Mouse (Mus musculus) limb, embryonic 10.5 days (tissue): ENCODE data around the gene Hydin. TPM values are rescaled to one million over a fixed set of nuclear protein-coding genes. Genes with fewer than 3 reads are reported as not detected.

ENCODE experiments used
- microRNA-seq: library from miRNA; unstranded; fragments of <30 nt; microRNA quantifications from one replicate; pipeline ENCODE4, GENCODE M21; 2017
- polyA plus RNA-seq: library from polyadenylated mRNA; unstranded; fragments of >200 nt; fragmentation: Nextera tagmentation; extraction: Ambion mirVana; gene quantifications from 2 replicates; pipeline ENCODE4 v1.2.1, GENCODE M21; 2016

Hydin gene
- polyA plus RNA-seq, 1 experiment from 2014 or later = 0.01 TPM

Small RNA genes within 50 kb of the gene (microRNA-seq; reads per million reads assigned to microRNA genes)
- gene Gm44489 (not detected), gene Gm47306 (not detected)

Other genes starting within 250 kb of the Hydin start
- gene Chst4, start 227.2 kb upstream of the Hydin start, polyA plus RNA-seq = not detected in 2 replicates
- 6.4 and 9.3 TPM in 2 replicates for gene Zfp612, start 187.2 kb upstream of the Hydin start, polyA plus RNA-seq
- gene Gm21964, start 165.8 kb upstream of the Hydin start, polyA plus RNA-seq = not detected in 2 replicates
- not detected in 2 replicates for gene Gm17720, start 164.2 kb upstream of the Hydin start, polyA plus RNA-seq
- 2.9 and 10.2 TPM in 2 replicates for gene Calb2, start 98.8 kb upstream of the Hydin start, polyA plus RNA-seq
- gene Cmtr2, start 51.3 kb upstream of the Hydin start, polyA plus RNA-seq = 10.0 and 10.6 TPM in 2 replicates